Mouse (Mus musculus): ENCODE results near the gene Atad1.

DNA sequence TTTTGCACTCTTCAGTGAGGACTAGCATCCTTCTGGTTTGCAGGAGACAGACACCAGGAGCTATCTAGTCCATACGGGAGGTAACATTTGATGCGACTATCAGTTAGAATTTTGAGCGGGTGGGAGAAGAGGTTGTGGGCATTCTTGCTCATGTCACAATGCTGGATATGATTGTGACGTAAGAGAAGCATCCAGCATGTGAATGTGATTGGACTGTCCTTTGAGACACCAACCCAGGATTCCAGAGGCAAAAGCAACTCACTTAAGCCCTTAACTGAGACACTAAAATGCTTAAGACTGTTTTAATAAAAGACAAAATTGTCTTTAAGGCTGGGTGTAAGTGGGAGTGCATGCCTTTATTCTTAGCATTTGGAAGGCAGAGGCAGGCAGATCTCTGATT lies at the start of gene Atad1:
- TF ChIP-seq POLR2A (IDR thresholded peaks at IDR 0.05; ENCODE audit: borderline replicate concordance, control insufficient read depth, low read depth, low read length) (no peak), CTCF (IDR thresholded peaks at IDR 0.05; ENCODE audit: control insufficient read depth, insufficient read depth, low read length) (no peak)

Data from bone marrow, adult 2 months (tissue).